In genomic region chr11:64978720-64979488, GRCm38 (mm10) we compare ENCODE assay signal across 1 mouse cellular context.
A peak's percentile ranks its signal among the peaks of the same experiment; 100 is the strongest.
TF ChIP-seq lines count a peak whose summit lies in the region.

Elac2 (plus strand) TSS chr11:64979038.

TF ChIP-seq in CH12.LX, 34 proteins besides CTCF, POLR2A, EP300 and RAD21 (continued from another document):
- TF ChIP-seq PAX5 (IDR thresholded peaks at IDR 0.05; ENCODE audit: low read length), result no peak
- TF ChIP-seq RCOR1 (conservative IDR thresholded peaks at IDR 0.05; ENCODE audit: low read depth, low read length), result no peak
- no peak for TF ChIP-seq UBTF (IDR thresholded peaks at IDR 0.05; ENCODE audit: low read depth, low read length)
- TF ChIP-seq POLR2AphosphoS2 (IDR thresholded peaks at IDR 0.05; ENCODE audit: low read depth, low read length), result peak; percentile 80; the same call in 1 of the 2 replicates
- no peak for TF ChIP-seq ZC3H11A (IDR thresholded peaks at IDR 0.05; ENCODE audit: low read depth, low read length)
- TF ChIP-seq JUN (IDR thresholded peaks at IDR 0.05; ENCODE audit: insufficient read depth, low read depth, low read length), result 0 out of 2 replicates have a peak, but pooled peaks have one; percentile 23
- peak; percentile 95 for TF ChIP-seq MXI1 (IDR thresholded peaks at IDR 0.05; ENCODE audit: low read depth, low read length)
- TF ChIP-seq SMC3 (IDR thresholded peaks at IDR 0.05; ENCODE audit: low read depth, low read length), result no peak
- TF ChIP-seq MEF2A (IDR thresholded peaks at IDR 0.05; ENCODE audit: borderline replicate concordance, low read depth, low read length), result peak; percentile 68; the same call in 1 of the 2 replicates
- peak; percentile 85 for TF ChIP-seq TCF12 (IDR thresholded peaks at IDR 0.05; ENCODE audit: low read depth, low read length)
- TF ChIP-seq ZMIZ1 (IDR thresholded peaks at IDR 0.05; ENCODE audit: low read depth, low read length), result peak; percentile 91
- TF ChIP-seq HCFC1 (IDR thresholded peaks at IDR 0.05; ENCODE audit: low read depth, low read length), result peak; percentile 98
